Mouse (Mus musculus): ENCODE data around the gene Vps18. TPM values are rescaled to one million over a fixed set of nuclear protein-coding genes. Genes with fewer than 3 reads are reported as not detected.

Vps18 gene
- total RNA-seq (2014; rRNA removed) (30.1 and 36.9 TPM in 2 replicates), polyA plus RNA-seq (2015; fragmentation: Nextera tagmentation; extraction: Ambion mirVana) (21.4 and 21.6 TPM in 2 replicates)

DNA sequence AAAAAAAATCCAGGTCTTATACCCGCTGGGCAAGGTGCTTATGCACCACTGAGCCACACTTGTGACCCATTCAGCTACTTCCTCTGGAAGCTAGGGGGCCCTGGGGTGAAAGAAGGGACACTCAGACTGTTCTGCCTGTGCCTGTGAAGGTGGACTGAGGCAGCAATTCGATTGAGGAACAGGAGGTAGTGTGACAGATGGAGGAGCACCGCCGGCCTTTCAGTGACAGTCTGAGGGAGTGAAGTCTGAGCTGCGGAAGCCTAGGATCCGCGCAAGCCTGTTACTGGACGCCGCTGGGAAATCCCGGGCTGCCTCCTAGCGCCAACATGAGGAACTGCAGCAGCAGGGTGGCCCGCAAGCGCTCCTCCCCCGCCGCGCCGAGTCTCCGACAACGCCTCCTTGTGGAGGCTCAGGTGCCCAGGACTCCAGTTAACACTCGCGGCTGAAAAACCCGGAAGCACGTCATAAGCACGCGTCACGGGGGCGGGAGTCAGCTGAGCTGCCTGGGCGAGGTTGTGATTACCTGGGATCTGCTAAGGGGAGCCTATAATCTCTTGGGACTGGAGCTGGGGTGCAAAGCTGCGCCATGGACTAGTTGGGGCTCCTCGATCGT is at the start of gene Vps18:
Gene Vps18, plus strand, starts transcription at position 471 of the 613 bp plus-strand sequence.
- Histone ChIP-seq H3K4me2 (ENCODE audit: low read depth, low read length, poor library complexity, severe bottlenecking) (peak within 1 kb of the TSS; percentile 87), H3K9ac (replicated peaks; ENCODE audit: low read length, poor library complexity, severe bottlenecking) (peak within 1 kb of the TSS; percentile 78), H3K4me3 (ENCODE audit: low read depth, low read length) (peak within 1 kb of the TSS; percentile 70), H3K27me3 (ENCODE audit: insufficient read depth, low read length) (no peaks in the 10 kb centered on the region), H3K36me3 (ENCODE audit: insufficient read depth, low read length) (peaks cover 26% of the 10 kb centered on the region), H3K9me3 (ENCODE audit: low read length) (no peaks in the 10 kb centered on the region), H3K4me1 (ENCODE audit: insufficient read depth, low read length) (no peaks in the 10 kb centered on the region), H3K27ac (ENCODE audit: low read depth, low read length) (peak within 1 kb of the TSS; percentile 48; the same call in 1 of the 2 replicates)
- DNase-seq (ENCODE audit: low spot score): peak; percentile 97
- ATAC-seq (ENCODE audit: low FRiP score): peak; percentile 93
- peak; percentile 99 for TF ChIP-seq CTCF (IDR thresholded peaks at IDR 0.05)
- whole genome bisulfite sequencing: under 1% methylated on average over 31 of the region's 31 CpGs

DNA sequence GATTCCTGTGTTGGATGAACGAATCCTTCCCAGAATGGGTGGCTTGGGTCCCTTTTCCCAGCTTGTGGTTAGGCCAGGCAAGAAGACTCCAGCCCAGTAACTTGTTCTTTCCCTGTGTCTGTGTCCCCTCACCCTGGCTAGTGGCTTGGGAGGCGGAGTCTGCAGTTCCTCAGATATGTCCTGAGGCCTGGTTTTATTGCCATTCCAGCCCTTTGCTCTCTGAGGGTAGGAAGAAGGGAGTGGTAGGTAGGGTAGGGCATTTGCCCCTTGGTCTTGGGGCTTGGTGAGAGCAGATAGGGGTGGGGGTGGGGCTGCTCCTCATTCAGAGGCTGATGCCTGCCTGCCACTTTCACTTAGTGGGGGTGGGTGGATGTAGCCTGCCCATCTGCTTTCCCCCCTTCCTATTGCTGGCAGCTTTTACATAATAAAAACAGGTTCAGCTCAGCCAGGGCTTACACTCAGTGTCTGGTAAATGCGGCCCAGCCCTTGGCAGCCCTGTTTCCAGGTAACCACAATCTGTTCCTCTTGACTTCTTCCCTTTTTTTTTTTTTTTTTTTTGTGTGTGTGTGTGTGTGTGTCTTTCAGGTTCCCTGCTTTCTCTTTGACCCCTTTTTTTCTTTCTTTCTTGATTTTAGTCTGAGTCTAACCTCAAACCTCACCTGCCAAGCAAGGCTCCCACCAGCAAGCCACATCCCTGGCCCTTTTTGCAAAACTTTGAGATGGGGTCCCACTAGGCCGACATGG is 48.3 kb upstream of the Vps18 start:
- Histone ChIP-seq H3K9me3 (ENCODE audit: low read length) (no peaks in the 10 kb centered on the region), H3K27me3 (ENCODE audit: insufficient read depth, low read length) (peaks cover 45% of the 10 kb centered on the region), H3K36me3 (ENCODE audit: insufficient read depth, low read length) (no peaks in the 10 kb centered on the region), H3K27ac (ENCODE audit: low read depth, low read length) (no peak overlapping the region), H3K4me1 (ENCODE audit: insufficient read depth, low read length) (peaks cover 7% of the 10 kb centered on the region; the same call in 1 of the 2 replicates), H3K4me2 (ENCODE audit: low read depth, low read length, poor library complexity, severe bottlenecking) (no peak overlapping the region), H3K9ac (replicated peaks; ENCODE audit: low read length, poor library complexity, severe bottlenecking) (no peak overlapping the region), H3K4me3 (ENCODE audit: low read depth, low read length) (no peak overlapping the region)
- TF ChIP-seq CTCF (IDR thresholded peaks at IDR 0.05): no peak
- 78% methylated on average over 4 of the region's 4 CpGs for WGBS
- ATAC-seq (ENCODE audit: low FRiP score): no peak
- no peak for DNase-seq (ENCODE audit: low spot score)

GRCm38 (mm10) chr2:119240819-119241186 is 47.7 kb upstream of the Vps18 start:
- no peak for TF ChIP-seq CTCF (IDR thresholded peaks at IDR 0.05)
- no peak overlapping the region for H3K27ac ChIP-seq (ENCODE audit: low read depth, low read length)
- ATAC-seq (ENCODE audit: low FRiP score) (no peak), DNase-seq (ENCODE audit: low spot score) (no peak)
- no peak overlapping the region for H3K9ac ChIP-seq (replicated peaks; ENCODE audit: low read length, poor library complexity, severe bottlenecking)
- no peaks in the 10 kb centered on the region for H3K36me3 ChIP-seq (ENCODE audit: insufficient read depth, low read length)
- WGBS: 82% methylated on average over 4 of the region's 4 CpGs
- H3K9me3 ChIP-seq (ENCODE audit: low read length): no peaks in the 10 kb centered on the region
- peaks cover 7% of the 10 kb centered on the region; the same call in 1 of the 2 replicates for H3K4me1 ChIP-seq (ENCODE audit: insufficient read depth, low read length)
- no peak overlapping the region for H3K4me3 ChIP-seq (ENCODE audit: low read depth, low read length)
- no peak overlapping the region for H3K4me2 ChIP-seq (ENCODE audit: low read depth, low read length, poor library complexity, severe bottlenecking)
- peaks cover 44% of the 10 kb centered on the region for H3K27me3 ChIP-seq (ENCODE audit: insufficient read depth, low read length)

DNA sequence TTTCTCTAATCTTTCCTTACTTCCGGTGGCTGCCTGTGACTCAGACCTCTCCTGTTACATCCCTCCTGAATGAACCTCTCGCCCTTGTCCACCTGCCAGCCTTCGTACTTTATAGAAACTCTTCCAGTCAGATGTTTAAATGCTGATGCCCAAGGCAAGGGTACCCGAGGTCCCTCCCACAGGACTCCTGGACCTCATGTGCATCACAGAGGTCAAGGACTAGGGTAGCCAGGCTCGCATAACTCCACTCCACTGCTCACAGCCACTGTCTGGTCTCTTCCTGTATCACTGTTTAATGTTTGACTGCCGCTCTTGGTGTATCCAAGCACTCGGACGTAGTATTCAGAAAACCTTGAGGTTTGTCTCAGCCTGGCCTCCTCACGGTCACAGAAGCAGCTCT is 46.0 kb upstream of the Vps18 start:
- no peak overlapping the region for H3K4me2 ChIP-seq (ENCODE audit: low read depth, low read length, poor library complexity, severe bottlenecking)
- TF ChIP-seq CTCF (IDR thresholded peaks at IDR 0.05): no peak
- WGBS: 80% methylated on average over 9 of the region's 9 CpGs
- ATAC-seq (ENCODE audit: low FRiP score): no peak
- no peak overlapping the region for H3K4me3 ChIP-seq (ENCODE audit: low read depth, low read length)
- no peaks in the 10 kb centered on the region for H3K36me3 ChIP-seq (ENCODE audit: insufficient read depth, low read length)
- peaks cover 27% of the 10 kb centered on the region for H3K27me3 ChIP-seq (ENCODE audit: insufficient read depth, low read length)
- no peaks in the 10 kb centered on the region for H3K4me1 ChIP-seq (ENCODE audit: insufficient read depth, low read length)
- H3K9me3 ChIP-seq (ENCODE audit: low read length): no peaks in the 10 kb centered on the region
- DNase-seq (ENCODE audit: low spot score): no peak
- H3K9ac ChIP-seq (replicated peaks; ENCODE audit: low read length, poor library complexity, severe bottlenecking): no peak overlapping the region
- H3K27ac ChIP-seq (ENCODE audit: low read depth, low read length): no peak overlapping the region

GRCm38 (mm10) chr2:119245246-119245645 is 43.3 kb upstream of the Vps18 start:
- no peak for TF ChIP-seq CTCF (IDR thresholded peaks at IDR 0.05)
- H3K9ac ChIP-seq (replicated peaks; ENCODE audit: low read length, poor library complexity, severe bottlenecking): no peak overlapping the region
- H3K4me3 ChIP-seq (ENCODE audit: low read depth, low read length): no peak overlapping the region
- H3K27ac ChIP-seq (ENCODE audit: low read depth, low read length): no peak overlapping the region
- no peaks in the 10 kb centered on the region for H3K4me1 ChIP-seq (ENCODE audit: insufficient read depth, low read length)
- DNase-seq (ENCODE audit: low spot score) (no peak), ATAC-seq (ENCODE audit: low FRiP score) (no peak)
- 0 out of 2 replicates have a peak, but pooled peaks cover under 1% of the 10 kb centered on the region for H3K27me3 ChIP-seq (ENCODE audit: insufficient read depth, low read length)
- H3K9me3 ChIP-seq (ENCODE audit: low read length): no peaks in the 10 kb centered on the region
- WGBS: 87% methylated on average over 7 of the region's 7 CpGs
- H3K36me3 ChIP-seq (ENCODE audit: insufficient read depth, low read length): no peaks in the 10 kb centered on the region
- no peak overlapping the region for H3K4me2 ChIP-seq (ENCODE audit: low read depth, low read length, poor library complexity, severe bottlenecking)

GRCm38 (mm10) chr2:119247904-119248303 is 40.6 kb upstream of the Vps18 start:
- DNase-seq (ENCODE audit: low spot score) (peak; percentile 15), ATAC-seq (ENCODE audit: low FRiP score) (peak; percentile 21; the same call in 1 of the 2 replicates)
- no peaks in the 10 kb centered on the region for H3K27me3 ChIP-seq (ENCODE audit: insufficient read depth, low read length)
- TF ChIP-seq CTCF (IDR thresholded peaks at IDR 0.05): no peak
- H3K27ac ChIP-seq (ENCODE audit: low read depth, low read length): no peak overlapping the region
- 68% methylated on average over 9 of the region's 9 CpGs for WGBS
- H3K9ac ChIP-seq (replicated peaks; ENCODE audit: low read length, poor library complexity, severe bottlenecking): no peak overlapping the region
- no peak overlapping the region for H3K4me2 ChIP-seq (ENCODE audit: low read depth, low read length, poor library complexity, severe bottlenecking)
- no peaks in the 10 kb centered on the region for H3K9me3 ChIP-seq (ENCODE audit: low read length)
- H3K36me3 ChIP-seq (ENCODE audit: insufficient read depth, low read length): no peaks in the 10 kb centered on the region
- H3K4me1 ChIP-seq (ENCODE audit: insufficient read depth, low read length): no peaks in the 10 kb centered on the region
- H3K4me3 ChIP-seq (ENCODE audit: low read depth, low read length): no peak overlapping the region
